Mouse (Mus musculus) brain, embryonic 14.5 days (tissue): ENCODE data around the gene Tekt3. TPM values are rescaled to one million over a fixed set of nuclear protein-coding genes. Genes with fewer than 3 reads are reported as not detected.

Source experiments
- DNase-seq: peaks from one replicate; pipeline ENCODE4 v3.0.0-alpha.2; 2011; ENCODE audit warnings: low read depth
- CTCF ChIP-seq: fragments of 200-500 bp; IDR thresholded peaks from 2 replicates; pipeline ENCODE4 v1.5.1; 2012; ENCODE audit warnings: inconsistent platforms, mild to moderate bottlenecking, moderate library complexity, borderline replicate concordance; ENCODE audit not compliant: insufficient read depth, insufficient read length; ENCODE audit errors: extremely low read depth
- POLR2A ChIP-seq: fragments of 200-500 bp; IDR thresholded peaks from 2 replicates; pipeline ENCODE4 v1.6.1; 2012; ENCODE audit warnings: mild to moderate bottlenecking, inconsistent platforms, borderline replicate concordance; ENCODE audit not compliant: poor library complexity, insufficient read depth, insufficient read length, severe bottlenecking; ENCODE audit errors: extremely low read depth
- polyA plus RNA-seq: library from polyadenylated mRNA; depleted of rRNA; stranded (reverse); fragments of >200 nt; gene quantifications from 2 replicates; pipeline ENCODE4 v1.2.3, GENCODE M21; 2012; rRNA removed

Gene Tekt3
- polyA plus RNA-seq, 1 experiment, result not detected

GRCm38 (mm10) chr11:63142816-63143215, 81.4 kb downstream of the Tekt3 start:
- no peak for DNase-seq
- TF ChIP-seq POLR2A, result no peak
- TF ChIP-seq CTCF, result no peak

- no peak for DNase-seq
- TF ChIP-seq POLR2A (no peak), CTCF (no peak)
These were observed 82.0 kb downstream of the Tekt3 start for GRCm38 (mm10) chr11:63143486-63143885.

Other genes starting within 250 kb of the Tekt3 start
- 4.1 and 5.7 TPM in 2 replicates for gene Trim16, start 241.4 kb upstream of the Tekt3 start, polyA plus RNA-seq
- 0.20 and 0.45 TPM in 2 replicates for gene Fbxw10, start 214.6 kb upstream of the Tekt3 start, polyA plus RNA-seq
- 25.7 and 29.3 TPM in 2 replicates for gene Tvp23b, start 182.2 kb upstream of the Tekt3 start, polyA plus RNA-seq
- 0.10 and 0.12 TPM in 2 replicates for gene Cdrt4, start 110.5 kb upstream of the Tekt3 start, polyA plus RNA-seq
- gene Pmp22, start 67.3 kb downstream of the Tekt3 start, polyA plus RNA-seq, result 7.3 and 21.8 TPM in 2 replicates